Mouse (Mus musculus): ENCODE results near the gene Tmem223. TPM values are rescaled to one million over a fixed set of nuclear protein-coding genes. Genes with fewer than 3 reads are reported as not detected.
"Not testable (repeated sequence)": the region's sequence is repeated elsewhere in the genome, so short reads cannot be mapped to it uniquely, and the experiment has no call there.

Tmem223 gene
- total RNA-seq (2021): 102 and 111 TPM in 2 replicates
- long read RNA-seq, experiment 1, transcript Tmem223-201 (2 exons, 748 nt): major isoform, 160 of 162 reads
- long read RNA-seq, experiment 1, partial matches to known transcripts: 1 of 162 reads
- long read RNA-seq, experiment 1, other reads (novel, unspliced or antisense): 1 of 162 reads
- long read RNA-seq, experiment 2, transcript Tmem223-201 (2 exons, 748 nt): major isoform, 162 of 172 reads
- long read RNA-seq, experiment 2, partial matches to known transcripts: 4 of 172 reads
- long read RNA-seq, experiment 2, other reads (novel, unspliced or antisense): 6 of 172 reads

GRCm38 (mm10) chr19:8770567-8771270, at the start of gene Tmem223:
Gene Tmem223 (plus strand): TSS chr19:8770996.
- peak; percentile 93 for DNase-seq

- no peak for DNase-seq
These were observed 49.4 kb upstream of the Tmem223 start for GRCm38 (mm10) chr19:8721378-8721777.

- no peak for DNase-seq
These were observed 48.8 kb upstream of the Tmem223 start for GRCm38 (mm10) chr19:8722021-8722420.

- DNase-seq: no peak
These were observed 48.3 kb upstream of the Tmem223 start for GRCm38 (mm10) chr19:8722559-8722906.

GRCm38 (mm10) chr19:8722907-8723573, 47.8 kb upstream of the Tmem223 start, which contains the start of gene Slc3a2:
Gene Slc3a2 (minus strand): TSS chr19:8723369.
- DNase-seq: peak; percentile 97

GRCm38 (mm10) chr19:8723574-8724346, 47.0 kb upstream of the Tmem223 start:
- peak; percentile 28 for DNase-seq

- no peak for DNase-seq
These were observed 46.4 kb upstream of the Tmem223 start for GRCm38 (mm10) chr19:8724392-8724791.

- no peak for DNase-seq
These were observed 45.6 kb upstream of the Tmem223 start for GRCm38 (mm10) chr19:8725081-8725613.

- DNase-seq: no peak
These were observed 44.0 kb upstream of the Tmem223 start for GRCm38 (mm10) chr19:8726609-8727390.

GRCm38 (mm10) chr19:8727495-8728114, 43.2 kb upstream of the Tmem223 start:
- no peak for DNase-seq

- not testable (repeated sequence) for DNase-seq
These were observed 42.3 kb upstream of the Tmem223 start for GRCm38 (mm10) chr19:8728335-8729099.

GRCm38 (mm10) chr19:8734334-8734733, 36.5 kb upstream of the Tmem223 start:
- no peak for DNase-seq

GRCm38 (mm10) chr19:8735389-8736159, 35.2 kb upstream of the Tmem223 start, which contains the start of gene Wdr74:
Gene Wdr74 (plus strand): TSS chr19:8735827.
- DNase-seq: peak; percentile 94

GRCm38 (mm10) chr19:8736160-8736467, 34.7 kb upstream of the Tmem223 start:
- DNase-seq: no peak

- DNase-seq: no peak
These were observed 31.9 kb upstream of the Tmem223 start for GRCm38 (mm10) chr19:8738911-8739310.

GRCm38 (mm10) chr19:8739646-8740045, 31.1 kb upstream of the Tmem223 start:
- no peak for DNase-seq

GRCm38 (mm10) chr19:8740603-8741002, 30.2 kb upstream of the Tmem223 start, which contains the start of gene 1700092M07Rik:
Gene 1700092M07Rik (plus strand): TSS chr19:8740718.
- no peak for DNase-seq

GRCm38 (mm10) chr19:8741243-8741869, 29.4 kb upstream of the Tmem223 start, which contains the start of gene Stx5a:
Gene Stx5a (plus strand): TSS chr19:8741413.
- DNase-seq: peak; percentile 97

- peak; percentile 46 for DNase-seq
These were observed 28.6 kb upstream of the Tmem223 start for GRCm38 (mm10) chr19:8742176-8742575.
